Mouse (Mus musculus) limb, embryonic 10.5 days (tissue): Measurements from ENCODE around the gene Fgfr2. TPM values are rescaled to one million over a fixed set of nuclear protein-coding genes. Genes with fewer than 3 reads are reported as not detected.

ENCODE experiments used
- DNase-seq: peaks from one replicate; pipeline ENCODE4 v3.0.0-alpha.2; 2017; ENCODE audit warnings: low spot score
- H3K27ac ChIP-seq: fragments of 300-500 bp; sonication (generic); 2 replicates; pipeline ENCODE4 v1.5.1; 2016; ENCODE audit warnings: mild to moderate bottlenecking
- H3K27me3 ChIP-seq: fragments of 300-500 bp; sonication (generic); 2 replicates; pipeline ENCODE4 v1.6.1; 2016; ENCODE audit warnings: low read depth, mild to moderate bottlenecking; ENCODE audit not compliant: poor library complexity, severe bottlenecking
- H3K36me3 ChIP-seq: fragments of 300-500 bp; sonication (generic); 2 replicates; pipeline ENCODE4 v1.6.1; 2016; ENCODE audit warnings: mild to moderate bottlenecking, moderate library complexity
- H3K4me1 ChIP-seq: fragments of 300-500 bp; sonication (generic); 2 replicates; pipeline ENCODE4 v1.6.1; 2016
- H3K4me3 ChIP-seq: fragments of 300-500 bp; sonication (generic); 2 replicates; pipeline ENCODE4 v1.5.1; 2016; ENCODE audit warnings: mild to moderate bottlenecking, moderate library complexity
- H3K9me3 ChIP-seq: fragments of 300-500 bp; sonication (generic); replicated peaks from 2 replicates; pipeline ENCODE4 v1.6.1; 2016; ENCODE audit warnings: mild to moderate bottlenecking
- WGBS: fragments of 180-500 bp; shearing (Covaris S2); methylation state at CpG from one replicate; pipeline ENCODE4 v1.1.7; 2016; 5-methylcytosine and 5-hydroxymethylcytosine counted together
- polyA plus RNA-seq: library from polyadenylated mRNA; unstranded; fragments of >200 nt; fragmentation: Nextera tagmentation; extraction: Ambion mirVana; gene quantifications from 2 replicates; pipeline ENCODE4 v1.2.1, GENCODE M21; 2016

The Fgfr2 gene
- polyA plus RNA-seq, 1 experiment from 2014 or later = 64.4 TPM

GRCm38 (mm10) chr7:132608316-132609020 is 514.7 kb downstream of the Fgfr2 start:
- Histone ChIP-seq H3K27ac (no peak overlapping the region), H3K9me3 (no peaks in the 10 kb centered on the region), H3K36me3 (no peaks in the 10 kb centered on the region), H3K27me3 (peaks cover 42% of the 10 kb centered on the region; the same call in 1 of the 2 replicates), H3K4me3 (no peak overlapping the region), H3K4me1 (peaks cover 23% of the 10 kb centered on the region)
- WGBS = 94% methylated on average over 4 of the region's 4 CpGs
- DNase-seq = no peak

DNA sequence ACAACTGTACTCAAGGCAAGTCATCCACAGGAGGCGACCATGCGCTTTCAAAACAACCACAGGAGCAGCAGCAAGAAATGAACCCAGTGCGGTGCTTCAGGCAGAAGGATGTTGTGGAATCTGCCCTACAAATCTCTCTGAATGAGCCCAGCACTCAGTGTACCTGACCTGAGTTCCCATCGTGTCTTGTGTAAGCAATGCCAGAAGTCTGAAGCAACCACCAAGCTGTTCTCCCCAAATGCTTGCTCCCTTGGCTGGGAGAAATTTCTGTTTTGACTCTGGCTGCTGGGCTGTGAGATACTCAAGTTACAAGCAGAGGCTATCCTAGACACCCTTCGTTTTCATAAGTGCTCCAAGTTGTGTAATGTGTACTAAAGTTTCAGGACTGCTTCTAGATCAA is 517.5 kb downstream of the Fgfr2 start:
- Histone ChIP-seq H3K4me1 (peaks cover 11% of the 10 kb centered on the region), H3K9me3 (no peaks in the 10 kb centered on the region), H3K27me3 (peaks cover 70% of the 10 kb centered on the region), H3K36me3 (no peaks in the 10 kb centered on the region), H3K27ac (no peak overlapping the region), H3K4me3 (no peak overlapping the region)
- no peak for DNase-seq
- WGBS = 63% methylated on average over 5 of the region's 5 CpGs

GRCm38 (mm10) chr7:132604720-132605119 is 518.4 kb downstream of the Fgfr2 start:
- WGBS = 82% methylated on average over 4 of the region's 4 CpGs
- H3K4me3 ChIP-seq = no peak overlapping the region

DNA sequence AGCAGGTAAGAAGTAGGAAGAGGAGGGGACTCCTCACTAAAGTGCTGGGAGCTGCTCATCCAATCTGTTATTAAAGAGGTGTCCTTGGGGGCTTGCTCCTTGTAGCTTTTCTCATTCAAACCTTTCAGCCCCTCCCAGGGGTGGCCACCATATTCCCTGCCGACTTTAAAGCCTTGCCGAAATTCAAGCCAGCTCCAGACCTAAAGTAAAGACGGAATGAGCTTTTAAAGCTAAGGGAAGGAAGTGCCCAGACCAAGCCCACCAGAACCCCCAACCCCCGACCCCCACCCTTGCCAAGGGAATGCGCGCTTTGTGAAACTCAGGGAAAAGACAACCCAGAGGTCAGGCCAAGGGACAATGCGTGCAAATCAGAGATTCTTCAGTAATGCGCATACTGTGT is 522.2 kb downstream of the Fgfr2 start:
- Histone ChIP-seq H3K4me3 (no peak overlapping the region), H3K9me3 (no peaks in the 10 kb centered on the region), H3K4me1 (peaks cover 42% of the 10 kb centered on the region), H3K27ac (no peak overlapping the region), H3K27me3 (peaks cover 98% of the 10 kb centered on the region), H3K36me3 (no peaks in the 10 kb centered on the region)
- no peak for DNase-seq
- WGBS = 6% methylated on average over 8 of the region's 8 CpGs

More at GRCm38 (mm10) chr7:132604720-132605119, 518.4 kb downstream of the Fgfr2 start:
- peaks cover 13% of the 10 kb centered on the region for H3K4me1 ChIP-seq
- no peaks in the 10 kb centered on the region for H3K36me3 ChIP-seq
- peaks cover 78% of the 10 kb centered on the region for H3K27me3 ChIP-seq
- no peak overlapping the region for H3K27ac ChIP-seq
- H3K9me3 ChIP-seq = no peaks in the 10 kb centered on the region
- DNase-seq = no peak

DNA sequence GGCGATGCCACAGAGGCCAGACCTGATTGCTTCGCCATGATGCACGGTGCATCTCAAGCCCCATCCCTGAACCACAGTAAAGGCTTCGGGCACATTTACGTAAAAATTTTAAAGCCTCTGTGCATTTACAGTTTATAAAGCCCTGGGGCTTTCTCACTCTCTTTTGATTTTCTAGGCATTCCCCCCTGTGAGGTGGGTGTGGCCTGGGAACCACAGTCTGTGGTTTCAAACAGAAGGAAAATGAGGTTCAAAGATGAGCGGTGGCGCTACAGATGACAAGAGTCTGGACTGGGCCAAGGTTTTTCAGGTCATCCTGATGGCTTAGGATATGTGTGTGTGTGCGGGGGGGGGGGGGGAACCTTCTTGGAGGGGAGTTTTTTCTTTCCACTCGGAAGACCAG is 523.1 kb downstream of the Fgfr2 start:
- Histone ChIP-seq H3K27ac (no peak overlapping the region), H3K4me3 (peak overlapping the region; percentile 55), H3K4me1 (peaks cover 42% of the 10 kb centered on the region), H3K36me3 (no peaks in the 10 kb centered on the region), H3K9me3 (no peaks in the 10 kb centered on the region), H3K27me3 (peaks cover 99% of the 10 kb centered on the region)
- DNase-seq = no peak
- WGBS = 3% methylated on average over 9 of the region's 9 CpGs

- Histone ChIP-seq H3K27me3 (peaks cover 99% of the 10 kb centered on the region), H3K4me1 (peaks cover 42% of the 10 kb centered on the region), H3K27ac (no peak within 1 kb of the TSS), H3K4me3 (peak within 1 kb of the TSS; percentile 55), H3K9me3 (no peaks in the 10 kb centered on the region), H3K36me3 (no peaks in the 10 kb centered on the region)
- under 1% methylated on average over 52 of the region's 52 CpGs for WGBS
- peak; percentile 65 for DNase-seq
Observed at GRCm38 (mm10) chr7:132599071-132599975, 523.8 kb downstream of the Fgfr2 start, which contains the start of gene Nkx1-2. TSS of gene Nkx1-2 (minus strand) at chr7:132599637.

- H3K4me1 ChIP-seq = peaks cover 42% of the 10 kb centered on the region
- H3K4me3 ChIP-seq = peak overlapping the region; percentile 56
- no peaks in the 10 kb centered on the region for H3K9me3 ChIP-seq
- under 1% methylated on average over 60 of the region's 60 CpGs for WGBS
- no peak overlapping the region for H3K27ac ChIP-seq
- no peaks in the 10 kb centered on the region for H3K36me3 ChIP-seq
- peak; percentile 66 for DNase-seq
- H3K27me3 ChIP-seq = peaks cover 91% of the 10 kb centered on the region
Observed at GRCm38 (mm10) chr7:132597251-132598041, 525.7 kb downstream of the Fgfr2 start.

GRCm38 (mm10) chr7:132596557-132597250 is 526.4 kb downstream of the Fgfr2 start:
- no peak for DNase-seq
- Histone ChIP-seq H3K4me1 (peaks cover 42% of the 10 kb centered on the region), H3K4me3 (peak overlapping the region; percentile 56), H3K27me3 (peaks cover 83% of the 10 kb centered on the region), H3K9me3 (no peaks in the 10 kb centered on the region), H3K27ac (no peak overlapping the region), H3K36me3 (no peaks in the 10 kb centered on the region)
- 8% methylated on average over 26 of the region's 26 CpGs for WGBS

- DNase-seq = no peak
- Histone ChIP-seq H3K9me3 (no peaks in the 10 kb centered on the region), H3K27ac (no peak overlapping the region), H3K4me1 (peaks cover 39% of the 10 kb centered on the region), H3K4me3 (no peak overlapping the region), H3K27me3 (peaks cover 80% of the 10 kb centered on the region), H3K36me3 (no peaks in the 10 kb centered on the region)
- WGBS = 88% methylated on average over 3 of the region's 3 CpGs
Observed at GRCm38 (mm10) chr7:132595787-132596186, 527.4 kb downstream of the Fgfr2 start.

GRCm38 (mm10) chr7:132594325-132594724 is 528.8 kb downstream of the Fgfr2 start:
- WGBS = 92% methylated on average over 2 of the region's 2 CpGs

DNA sequence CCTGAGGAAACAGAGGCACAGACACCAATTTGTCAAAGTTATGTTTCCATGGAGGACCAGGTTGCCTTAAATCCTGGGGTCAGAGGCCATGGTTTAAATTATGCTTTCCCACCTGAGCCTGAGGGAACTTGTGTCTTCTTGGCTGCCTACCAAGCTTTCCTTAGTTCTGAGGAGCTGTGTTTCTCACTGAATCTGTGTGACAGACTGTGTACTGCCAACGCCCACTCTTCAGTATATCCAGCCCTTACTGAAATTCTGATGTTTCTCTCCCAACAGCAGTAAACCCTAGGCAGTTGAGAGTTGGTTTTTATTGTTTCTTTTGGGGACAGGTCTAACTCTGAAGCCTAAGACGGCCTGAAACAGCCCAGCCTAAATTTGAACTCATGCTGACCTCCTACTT is 529.4 kb downstream of the Fgfr2 start:
- Histone ChIP-seq H3K36me3 (no peaks in the 10 kb centered on the region), H3K9me3 (no peaks in the 10 kb centered on the region), H3K27me3 (peaks cover 60% of the 10 kb centered on the region), H3K4me1 (peaks cover 20% of the 10 kb centered on the region), H3K27ac (no peak overlapping the region), H3K4me3 (no peak overlapping the region)
- 70% methylated on average over 2 of the region's 2 CpGs for WGBS
- no peak for DNase-seq

More at GRCm38 (mm10) chr7:132594325-132594724, 528.8 kb downstream of the Fgfr2 start:
- no peaks in the 10 kb centered on the region for H3K9me3 ChIP-seq
- no peaks in the 10 kb centered on the region for H3K36me3 ChIP-seq
- H3K27me3 ChIP-seq = peaks cover 65% of the 10 kb centered on the region
- H3K27ac ChIP-seq = no peak overlapping the region
- H3K4me3 ChIP-seq = no peak overlapping the region
- no peak for DNase-seq
- H3K4me1 ChIP-seq = peaks cover 25% of the 10 kb centered on the region

GRCm38 (mm10) chr7:132589610-132590009 is 533.5 kb downstream of the Fgfr2 start:
- WGBS = 63% methylated on average over 5 of the region's 5 CpGs
- peaks cover 18% of the 10 kb centered on the region for H3K27me3 ChIP-seq
- H3K4me3 ChIP-seq = no peak overlapping the region
- no peaks in the 10 kb centered on the region for H3K9me3 ChIP-seq
- H3K36me3 ChIP-seq = no peaks in the 10 kb centered on the region
- DNase-seq = no peak
- no peaks in the 10 kb centered on the region for H3K4me1 ChIP-seq
- no peak overlapping the region for H3K27ac ChIP-seq
